Mouse (Mus musculus): ENCODE results near the gene Dppa5a.
A peak's percentile ranks its signal among the peaks of the same experiment; 100 is the strongest.
"Not testable (repeated sequence)": the region's sequence is repeated elsewhere in the genome, so short reads cannot be mapped to it uniquely, and the experiment has no call there.

Gene Dppa5a

DNA sequence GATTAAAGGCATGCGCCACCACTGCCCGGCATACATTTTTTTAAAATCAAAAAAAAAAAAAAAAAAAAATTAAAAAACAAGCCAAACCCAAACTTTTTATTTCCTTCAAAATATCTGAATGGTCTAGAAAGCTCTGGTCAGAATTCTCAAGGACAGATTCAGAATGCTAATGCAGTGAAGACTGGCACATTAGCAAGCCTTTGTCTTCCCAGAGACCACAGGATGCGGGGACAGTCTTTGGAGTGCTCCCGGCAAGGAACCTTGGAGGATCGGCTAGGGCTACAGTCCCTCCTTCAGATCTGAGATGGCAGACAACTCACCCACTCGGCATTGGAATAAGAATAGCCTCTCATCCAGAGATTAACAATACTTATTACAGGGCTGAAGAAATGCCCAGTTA is 3.3 kb downstream of the Dppa5a start:
- no peak for DNase-seq (ENCODE audit: low spot score)

- DNase-seq (ENCODE audit: low spot score) = no peak
Observed at GRCm38 (mm10) chr9:78363374-78363773, 4.6 kb downstream of the Dppa5a start.

GRCm38 (mm10) chr9:78360484-78360872 is 7.5 kb downstream of the Dppa5a start:
- DNase-seq (ENCODE audit: low spot score) = no peak

GRCm38 (mm10) chr9:78359750-78360483 is 8.1 kb downstream of the Dppa5a start:
- DNase-seq (ENCODE audit: low spot score) = no peak

DNA sequence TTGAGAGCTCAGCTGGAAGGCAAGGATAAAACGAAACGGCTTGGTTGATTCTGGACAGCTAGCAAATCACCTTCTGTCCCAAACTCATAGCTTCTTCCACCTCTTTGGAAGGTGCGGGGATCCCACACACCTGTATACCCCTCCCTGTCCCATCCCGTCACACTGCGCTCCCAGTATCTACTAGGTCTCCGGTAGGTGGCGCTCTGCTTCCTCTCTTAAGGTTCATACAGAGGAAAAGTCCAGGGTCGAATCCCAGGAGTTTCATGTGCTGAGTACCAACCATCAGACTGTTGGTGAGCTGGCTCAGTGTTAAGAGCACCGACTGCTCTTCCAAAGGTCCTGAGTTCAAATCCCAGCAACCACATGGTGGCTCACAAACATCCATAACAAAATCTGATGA is 9.9 kb downstream of the Dppa5a start:
- peak; percentile 51 for DNase-seq (ENCODE audit: low spot score)

GRCm38 (mm10) chr9:78355611-78356010 is 12.4 kb downstream of the Dppa5a start, which contains the start of gene Gsta2:
Gene Gsta2 (minus strand): TSS chr9:78355788.
- DNase-seq (ENCODE audit: low spot score) = no peak

GRCm38 (mm10) chr9:78354665-78355578 is 13.1 kb downstream of the Dppa5a start:
- peak; percentile 17 for DNase-seq (ENCODE audit: low spot score)

GRCm38 (mm10) chr9:78351504-78352220 is 16.3 kb downstream of the Dppa5a start:
- DNase-seq (ENCODE audit: low spot score) = no peak

- DNase-seq (ENCODE audit: low spot score) = not testable (repeated sequence)
Observed at GRCm38 (mm10) chr9:78350007-78350406, 18.0 kb downstream of the Dppa5a start.

GRCm38 (mm10) chr9:78349141-78349540 is 18.8 kb downstream of the Dppa5a start:
- not testable (repeated sequence) for DNase-seq (ENCODE audit: low spot score)

DNA sequence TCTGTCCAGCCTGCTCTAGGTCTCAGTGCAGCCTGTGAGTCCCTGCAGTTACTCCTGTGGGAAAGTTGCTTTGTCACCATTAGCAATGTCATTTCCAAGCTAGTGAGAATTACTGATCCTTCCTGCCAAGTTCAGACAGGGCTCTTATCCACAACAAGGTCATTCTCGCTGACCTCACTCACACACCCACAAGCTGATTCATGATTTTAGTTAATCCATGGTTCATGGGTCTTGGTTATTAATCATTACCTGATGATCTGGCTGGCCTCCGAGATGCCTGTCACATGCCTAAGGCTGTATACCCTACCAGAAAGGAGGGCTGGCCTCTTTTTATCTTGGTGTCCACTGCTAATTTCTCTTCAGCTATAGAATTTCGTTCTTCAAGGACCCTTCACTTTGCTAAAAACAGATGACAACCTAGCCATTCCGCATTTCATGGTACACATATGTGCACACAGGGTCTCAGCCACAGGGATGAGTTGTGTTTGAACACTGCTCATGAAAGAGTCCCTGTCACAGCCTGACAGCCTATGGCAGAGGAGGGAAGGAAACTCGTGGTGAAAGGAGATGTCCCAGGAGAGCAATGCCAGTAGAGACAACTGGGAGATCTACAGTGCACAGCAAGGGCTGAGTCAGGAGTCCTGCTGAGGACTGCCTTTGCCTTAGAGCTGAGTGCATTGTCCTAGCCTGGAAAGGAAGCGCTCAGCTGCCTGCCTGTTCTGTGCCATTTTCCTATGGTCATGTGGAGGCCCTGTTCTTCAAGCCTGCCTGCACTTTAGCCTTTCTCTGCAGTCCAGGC is 19.6 kb downstream of the Dppa5a start:
- DNase-seq (ENCODE audit: low spot score) = not testable (repeated sequence)

- no peak for DNase-seq (ENCODE audit: low spot score)
Observed at GRCm38 (mm10) chr9:78347004-78347403, 21.0 kb downstream of the Dppa5a start.

GRCm38 (mm10) chr9:78345235-78345634 is 22.7 kb downstream of the Dppa5a start:
- not testable (repeated sequence) for DNase-seq (ENCODE audit: low spot score)

DNA sequence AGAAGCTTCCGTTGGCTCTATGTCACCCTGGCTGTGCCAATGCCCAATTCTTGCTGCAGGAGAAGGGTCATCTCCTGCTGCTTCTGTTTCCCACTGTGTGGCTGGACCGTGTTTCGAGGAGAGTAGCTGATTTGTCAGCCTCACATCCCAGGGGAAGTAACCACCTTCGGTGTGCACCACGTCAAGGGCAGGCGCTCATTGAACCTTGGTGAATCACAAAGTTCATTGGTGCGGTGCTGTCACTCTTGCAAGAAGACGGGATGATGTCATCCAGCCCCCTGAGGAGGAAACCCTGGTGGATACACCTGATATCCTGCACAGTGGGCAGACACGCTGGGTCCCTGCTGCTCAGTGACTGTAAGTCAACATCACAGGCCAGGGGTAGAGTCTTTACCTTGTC is 24.9 kb downstream of the Dppa5a start:
- DNase-seq (ENCODE audit: low spot score) = not testable (repeated sequence)

GRCm38 (mm10) chr9:78342494-78342893 is 25.5 kb downstream of the Dppa5a start:
- not testable (repeated sequence) for DNase-seq (ENCODE audit: low spot score)

DNA sequence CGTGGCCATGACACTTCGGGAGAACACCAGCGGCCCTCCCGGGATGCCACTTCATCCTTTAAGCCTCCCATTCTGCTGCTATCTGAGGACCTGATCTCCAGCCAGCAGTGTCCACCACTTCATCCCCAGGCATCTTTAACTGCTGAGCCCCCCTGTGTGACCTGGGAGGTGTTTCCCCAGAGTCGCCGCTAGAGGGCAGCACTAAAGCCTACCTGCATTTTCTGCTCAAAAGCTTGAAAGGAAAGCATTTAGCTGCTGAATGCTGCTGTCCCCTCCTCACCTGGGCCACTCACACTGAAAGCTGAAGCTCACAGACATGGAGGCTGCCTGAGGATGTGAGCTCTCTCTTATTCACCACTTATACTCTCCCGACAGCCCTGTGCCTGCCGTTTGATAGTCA is 27.7 kb downstream of the Dppa5a start:
- peak; percentile 18 for DNase-seq (ENCODE audit: low spot score)

DNA sequence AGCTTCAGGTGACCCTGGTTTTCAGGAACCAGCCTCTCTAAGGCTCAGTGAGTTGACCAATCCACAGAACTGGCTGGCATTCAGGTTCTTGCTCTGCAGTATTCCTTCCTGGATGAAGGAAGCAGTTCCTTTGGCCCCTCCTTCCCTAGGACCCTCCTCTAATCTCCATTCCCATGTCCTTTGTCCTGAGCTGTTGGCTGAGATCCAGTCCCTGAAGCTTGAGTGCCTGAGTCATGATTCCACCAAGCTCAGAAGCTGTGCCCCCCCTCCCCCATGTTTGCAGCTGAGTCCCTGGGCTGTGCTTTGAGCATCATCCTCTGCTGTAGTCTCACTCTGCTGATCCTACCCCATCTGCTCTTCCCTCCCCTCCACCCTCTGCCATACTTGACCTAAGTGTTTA is 30.9 kb downstream of the Dppa5a start:
- DNase-seq (ENCODE audit: low spot score) = not testable (repeated sequence)

GRCm38 (mm10) chr9:78327289-78327688 is 40.7 kb downstream of the Dppa5a start, which contains the start of gene Omt2b:
Gene Omt2b (plus strand): TSS chr9:78327589.
- DNase-seq (ENCODE audit: low spot score) = not testable (repeated sequence)

- DNase-seq (ENCODE audit: low spot score) = no peak
Observed at GRCm38 (mm10) chr9:78319499-78319898, 48.5 kb downstream of the Dppa5a start.

Data from adipocyte (in vitro differentiated cells).